In the genomic region with DNA sequence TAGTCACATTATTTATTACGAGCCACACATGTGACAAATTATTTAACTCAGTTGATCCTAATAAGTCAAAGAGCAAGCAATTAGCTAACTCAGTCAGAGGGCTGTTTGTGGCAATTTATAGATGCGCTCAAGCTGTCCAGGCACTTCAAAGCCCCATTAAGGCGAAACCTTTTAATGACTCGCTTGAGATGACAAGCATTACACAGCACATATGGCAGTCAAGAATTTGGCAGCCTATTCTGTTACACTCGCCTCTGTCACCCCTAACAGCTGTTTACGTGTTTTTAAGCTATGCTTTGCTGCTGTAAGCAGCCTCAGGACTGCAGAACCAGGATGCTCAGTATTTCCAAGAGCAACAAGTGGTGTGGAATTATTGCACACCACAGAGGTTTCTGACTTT, we compare ENCODE assay signal across 9 mouse cellular contexts.
DNase-seq lines count a peak whose midpoint lies in the region; ATAC-seq and TF ChIP-seq lines count a peak whose summit lies in the region.
"Had no signal": no experiment of that assay in that cellular context is flagged by ENCODE, and none has a peak within 500 bp of the region (broad histone marks: within the 10 kb centered on the region; RNA-seq: fewer than 3 reads in every experiment).

No protein-coding gene starts in this region.

- H3K4me1 ChIP-seq in hindbrain, embryonic 16.5 days (ENCODE audit: control insufficient read depth, insufficient read depth, low read depth, low read length) = no peaks in the 10 kb centered on the region
- H3K4me1 ChIP-seq in midbrain, postnatal 0 days (ENCODE audit: insufficient read depth, low read length) = no peaks in the 10 kb centered on the region

- DNase-seq in left cerebral cortex, postnatal 4 days = peak; percentile 1
- DNase-seq in left cerebral cortex, postnatal 25 days (ENCODE audit: low spot score in 2 of 2) = no peak
- peak; percentile 35 for DNase-seq in embryo, embryonic 9.5 days (ENCODE audit: extremely low spot score)
- peak; percentile 50 for DNase-seq in midbrain, postnatal 0 days (ENCODE audit: low spot score)
- no peak for DNase-seq in adrenal gland, adult 18-20 months (ENCODE audit: low spot score in 2 of 2)
- DNase-seq in testis, postnatal 14 days (ENCODE audit: low spot score) = no peak
- DNase-seq in left cerebral cortex, postnatal 36 days (ENCODE audit: low spot score in 2 of 2) = no peak

- H3K27ac ChIP-seq in hindbrain, embryonic 16.5 days (ENCODE audit: low read depth, low read length) = no peak overlapping the region
- H3K27ac ChIP-seq in midbrain, postnatal 0 days (ENCODE audit: low read depth, low read length) = no peak overlapping the region
- H3K27ac ChIP-seq: embryonic facial prominence, embryonic 15.5 days had no signal

- H3K36me3 ChIP-seq in hindbrain, embryonic 16.5 days (ENCODE audit: control insufficient read depth, insufficient read depth, low read length) = no peaks in the 10 kb centered on the region
- H3K36me3 ChIP-seq in midbrain, postnatal 0 days (ENCODE audit: insufficient read depth, low read length) = no peaks in the 10 kb centered on the region
- H3K36me3 ChIP-seq: embryonic facial prominence, embryonic 15.5 days had no signal

- H3K4me2 ChIP-seq in hindbrain, embryonic 16.5 days (ENCODE audit: low read length) = no peak overlapping the region
- H3K4me2 ChIP-seq in midbrain, postnatal 0 days (ENCODE audit: low read depth, low read length, poor library complexity, severe bottlenecking) = no peak overlapping the region
- H3K4me2 ChIP-seq: embryonic facial prominence, embryonic 15.5 days had no signal

- no peaks in the 10 kb centered on the region for H3K9me3 ChIP-seq in hindbrain, embryonic 16.5 days (ENCODE audit: control insufficient read depth, low read length)
- no peaks in the 10 kb centered on the region for H3K9me3 ChIP-seq in midbrain, postnatal 0 days (ENCODE audit: low read length)
- H3K9me3 ChIP-seq: embryonic facial prominence, embryonic 15.5 days had no signal

- H3K27me3 ChIP-seq in hindbrain, embryonic 16.5 days (replicated peaks; ENCODE audit: control insufficient read depth, insufficient read depth, low read length) = no peaks in the 10 kb centered on the region
- H3K27me3 ChIP-seq in midbrain, postnatal 0 days (ENCODE audit: insufficient read depth, low read length) = no peaks in the 10 kb centered on the region
- H3K27me3 ChIP-seq: embryonic facial prominence, embryonic 15.5 days had no signal

- H3K9ac ChIP-seq in hindbrain, embryonic 16.5 days (ENCODE audit: low read depth, low read length) = no peak overlapping the region
- H3K9ac ChIP-seq in midbrain, postnatal 0 days (replicated peaks; ENCODE audit: low read length, poor library complexity, severe bottlenecking) = no peak overlapping the region
- H3K9ac ChIP-seq: embryonic facial prominence, embryonic 15.5 days had no signal

- intact Hi-C loops in left cerebral cortex, postnatal 4 days (cut with DNase I) = no loop called here
- intact Hi-C loops in left cerebral cortex, postnatal 25 days (cut with DNase I) = no loop called here
- intact Hi-C loops in left cerebral cortex, postnatal 36 days (cut with DNase I) = no loop called here

- peak; percentile 86 for ATAC-seq in hindbrain, embryonic 16.5 days
- ATAC-seq in midbrain, postnatal 0 days (ENCODE audit: low FRiP score) = no peak

- 49% methylated on average over 6 of the region's 6 CpGs for WGBS in hindbrain, embryonic 16.5 days
- WGBS in midbrain, postnatal 0 days = 62% methylated on average over 6 of the region's 6 CpGs

- no peak for TF ChIP-seq CTCF in midbrain, postnatal 0 days (IDR thresholded peaks at IDR 0.05)

- H3K4me3 ChIP-seq in hindbrain, embryonic 16.5 days (ENCODE audit: low read length) = no peak overlapping the region
- H3K4me3 ChIP-seq in midbrain, postnatal 0 days (ENCODE audit: low read depth, low read length) = no peak overlapping the region
- H3K4me3 ChIP-seq: embryonic facial prominence, embryonic 15.5 days had no signal

Comparison
In these comparisons a context has a peak if more than half of its experiments do, and no peak if none do; other contexts are left out.
1. DNase-seq: peak in left cerebral cortex, postnatal 4 days (single experiment), embryo, embryonic 9.5 days (single experiment) and midbrain, postnatal 0 days (single experiment); none in left cerebral cortex, postnatal 25 days (0 of 2), adrenal gland, adult 18-20 months (0 of 2), testis, postnatal 14 days (single experiment) and left cerebral cortex, postnatal 36 days (0 of 2).